Mouse (Mus musculus): ENCODE results near the gene Oxtr. TPM values are rescaled to one million over a fixed set of nuclear protein-coding genes. Genes with fewer than 3 reads are reported as not detected.

Oxtr gene
- polyA plus RNA-seq, 1 experiment from 2014 or later: 0.64 TPM

Other genes with a start within 250 kb of the Oxtr start
- gene Lmcd1, start 216.2 kb downstream of the Oxtr start, polyA plus RNA-seq (2014; fragmentation: Nextera tagmentation; extraction: Ambion mirVana): 11.5 and 16.2 TPM in 2 replicates
- gene Ssu2, start 101.9 kb downstream of the Oxtr start, polyA plus RNA-seq (2014; fragmentation: Nextera tagmentation; extraction: Ambion mirVana): not detected in 2 replicates
- gene Cav3, start 30.4 kb downstream of the Oxtr start, polyA plus RNA-seq (2014; fragmentation: Nextera tagmentation; extraction: Ambion mirVana): not detected in 2 replicates
- gene Rad18, start 206.7 kb upstream of the Oxtr start, polyA plus RNA-seq (2014; fragmentation: Nextera tagmentation; extraction: Ambion mirVana): 12.1 and 14.8 TPM in 2 replicates